Mouse (Mus musculus) forebrain, embryonic 11.5 days (tissue): ENCODE measurements around the gene Tmem259. TPM values are rescaled to one million over a fixed set of nuclear protein-coding genes. Genes with fewer than 3 reads are reported as not detected.
A peak's percentile ranks its signal among the peaks of the same experiment; 100 is the strongest.
"Not testable (repeated sequence)": the region's sequence is repeated elsewhere in the genome, so short reads cannot be mapped to it uniquely, and the experiment has no call there.

Source experiments
- ATAC-seq: fragments of 200-750 bp; cut with Nextera tagmentation; replicated peaks from 2 replicates; pipeline ENCODE4 v1.8.0; 2017; ENCODE audit warnings: moderate TSS enrichment; ENCODE audit not compliant: low FRiP score
- DNase-seq: peaks from one replicate; pipeline ENCODE4 v3.0.0-alpha.2; 2017; ENCODE audit warnings: low spot score
- H3K27ac ChIP-seq: fragments of 300-500 bp; sonication (generic); 2 replicates; pipeline ENCODE4 v1.5.1; 2014; ENCODE audit warnings: low read depth, low read length
- H3K27me3 ChIP-seq: fragments of 300-500 bp; sonication (generic); 2 replicates; pipeline ENCODE4 v1.6.1; 2014; ENCODE audit warnings: mild to moderate bottlenecking, low read length, mixed read lengths; ENCODE audit not compliant: control insufficient read depth, insufficient read depth
- H3K36me3 ChIP-seq: fragments of 300-500 bp; sonication (generic); 2 replicates; pipeline ENCODE4 v1.6.1; 2014; ENCODE audit warnings: mild to moderate bottlenecking, low read length, moderate library complexity, mixed read lengths; ENCODE audit not compliant: control insufficient read depth, insufficient read depth
- H3K4me1 ChIP-seq: fragments of 300-500 bp; sonication (generic); replicated peaks from 2 replicates; pipeline ENCODE4 v1.6.1; 2014; ENCODE audit warnings: low read length, mixed read lengths; ENCODE audit not compliant: control insufficient read depth, insufficient read depth
- H3K4me2 ChIP-seq: fragments of 300-500 bp; sonication (generic); 2 replicates; pipeline ENCODE4 v1.6.1; 2014; ENCODE audit warnings: low read depth, mild to moderate bottlenecking, low read length, moderate library complexity, mixed read lengths; ENCODE audit not compliant: severe bottlenecking
- H3K4me3 ChIP-seq: fragments of 300-500 bp; sonication (generic); 2 replicates; pipeline ENCODE4 v1.5.1; 2014; ENCODE audit warnings: low read depth, low read length
- H3K9ac ChIP-seq: fragments of 300-500 bp; sonication (generic); 2 replicates; pipeline ENCODE4 v1.6.1; 2014; ENCODE audit warnings: low read length
- H3K9me3 ChIP-seq: fragments of 300-500 bp; sonication (generic); 2 replicates; pipeline ENCODE4 v1.6.1; 2016; ENCODE audit warnings: low read length, mixed read lengths; ENCODE audit not compliant: control insufficient read depth
- WGBS: fragments of 180-500 bp; shearing (Covaris S2); extraction: QIAGEN DNeasy Blood & Tissue Kit; methylation state at CpG from one replicate; pipeline ENCODE4 v1.1.7; 2014; 5-methylcytosine and 5-hydroxymethylcytosine counted together
- polyA plus RNA-seq: library from polyadenylated mRNA; unstranded; fragments of >200 nt; fragmentation: Nextera tagmentation; extraction: Ambion mirVana; gene quantifications from 2 replicates; pipeline ENCODE4 v1.2.1, GENCODE M21; 2014

Gene Tmem259
- polyA plus RNA-seq, 1 experiment from 2014 or later = 17.8 TPM

GRCm38 (mm10) chr10:79960671-79961294 lies 23.3 kb downstream of the Tmem259 start:
- Histone ChIP-seq H3K4me1 (peaks cover 8% of the 10 kb centered on the region), H3K9ac (peak overlapping the region; percentile 82), H3K27me3 (no peaks in the 10 kb centered on the region), H3K4me3 (peak overlapping the region; percentile 95), H3K36me3 (peaks cover 7% of the 10 kb centered on the region; the same call in 1 of the 2 replicates), H3K9me3 (no peaks in the 10 kb centered on the region), H3K4me2 (peak overlapping the region; percentile 80), H3K27ac (no peak overlapping the region)
- DNase-seq (no peak), ATAC-seq (no peak)
- WGBS = 16% methylated on average over 10 of the region's 10 CpGs

GRCm38 (mm10) chr10:79959847-79960601 lies 24.1 kb downstream of the Tmem259 start, which contains the start of gene Wdr18:
TSS of gene Wdr18 (plus strand) at chr10:79960152.
- H3K27me3 ChIP-seq = no peaks in the 10 kb centered on the region
- H3K27ac ChIP-seq = no peak within 1 kb of the TSS
- DNase-seq = peak; percentile 100
- H3K4me2 ChIP-seq = peak within 1 kb of the TSS; percentile 80
- peaks cover 4% of the 10 kb centered on the region; the same call in 1 of the 2 replicates for H3K36me3 ChIP-seq
- H3K9ac ChIP-seq = peak within 1 kb of the TSS; percentile 82
- H3K4me3 ChIP-seq = peak within 1 kb of the TSS; percentile 95
- peak; percentile 94 for ATAC-seq
- peaks cover 8% of the 10 kb centered on the region for H3K4me1 ChIP-seq
- no peaks in the 10 kb centered on the region for H3K9me3 ChIP-seq
- WGBS = under 1% methylated on average over 61 of the region's 61 CpGs

GRCm38 (mm10) chr10:79959412-79959811 lies 24.7 kb downstream of the Tmem259 start:
- not testable (repeated sequence) for H3K4me3 ChIP-seq, H3K9ac ChIP-seq, H3K27me3 ChIP-seq, H3K27ac ChIP-seq, H3K9me3 ChIP-seq, ATAC-seq, H3K4me1 ChIP-seq, DNase-seq, H3K36me3 ChIP-seq
- 0 out of 2 replicates have a peak overlapping the region, but pooled peaks have one; percentile 80 for H3K4me2 ChIP-seq
- 36% methylated on average over 10 of the region's 10 CpGs for WGBS

- Histone ChIP-seq H3K4me1 (peaks cover 8% of the 10 kb centered on the region), H3K36me3 (peaks cover 3% of the 10 kb centered on the region; the same call in 1 of the 2 replicates), H3K4me3 (no peak overlapping the region), H3K9me3 (no peaks in the 10 kb centered on the region), H3K4me2 (no peak overlapping the region), H3K27ac (no peak overlapping the region), H3K27me3 (no peaks in the 10 kb centered on the region), H3K9ac (no peak overlapping the region)
- peak; percentile 85 for DNase-seq
- WGBS = 15% methylated on average over 21 of the region's 21 CpGs
- no peak for ATAC-seq
Observed at GRCm38 (mm10) chr10:79958140-79958816, 25.9 kb downstream of the Tmem259 start.

GRCm38 (mm10) chr10:79956643-79957154 lies 27.4 kb downstream of the Tmem259 start:
- H3K4me3 ChIP-seq = no peak overlapping the region
- no peak overlapping the region for H3K9ac ChIP-seq
- ATAC-seq (no peak), DNase-seq (no peak)
- H3K27me3 ChIP-seq = no peaks in the 10 kb centered on the region
- H3K4me1 ChIP-seq = peaks cover 8% of the 10 kb centered on the region
- H3K9me3 ChIP-seq = no peaks in the 10 kb centered on the region
- H3K36me3 ChIP-seq = no peaks in the 10 kb centered on the region
- no peak overlapping the region for H3K27ac ChIP-seq
- no peak overlapping the region for H3K4me2 ChIP-seq
- 16% methylated on average over 4 of the region's 4 CpGs for WGBS

- no peak overlapping the region for H3K4me2 ChIP-seq
- WGBS = 76% methylated on average over 9 of the region's 9 CpGs
- H3K9ac ChIP-seq = no peak overlapping the region
- H3K4me3 ChIP-seq = no peak overlapping the region
- DNase-seq (no peak), ATAC-seq (no peak)
- H3K36me3 ChIP-seq = no peaks in the 10 kb centered on the region; the same call in 1 of the 2 replicates
- H3K4me1 ChIP-seq = peaks cover 3% of the 10 kb centered on the region
- no peaks in the 10 kb centered on the region for H3K27me3 ChIP-seq
- no peaks in the 10 kb centered on the region for H3K9me3 ChIP-seq
- no peak overlapping the region for H3K27ac ChIP-seq
Observed at GRCm38 (mm10) chr10:79955691-79956090, 28.4 kb downstream of the Tmem259 start.

GRCm38 (mm10) chr10:79953946-79954345 lies 30.2 kb downstream of the Tmem259 start:
- H3K4me3 ChIP-seq = no peak overlapping the region
- no peaks in the 10 kb centered on the region for H3K27me3 ChIP-seq
- ATAC-seq = no peak
- H3K4me2 ChIP-seq = no peak overlapping the region
- H3K36me3 ChIP-seq = no peaks in the 10 kb centered on the region; the same call in 1 of the 2 replicates
- 86% methylated on average over 6 of the region's 6 CpGs for WGBS
- H3K9ac ChIP-seq = no peak overlapping the region
- no peaks in the 10 kb centered on the region for H3K9me3 ChIP-seq
- no peaks in the 10 kb centered on the region for H3K4me1 ChIP-seq
- no peak overlapping the region for H3K27ac ChIP-seq
- no peak for DNase-seq

- Histone ChIP-seq H3K4me2 (no peak overlapping the region), H3K36me3 (no peaks in the 10 kb centered on the region; the same call in 1 of the 2 replicates), H3K27me3 (no peaks in the 10 kb centered on the region), H3K4me3 (no peak overlapping the region), H3K9me3 (no peaks in the 10 kb centered on the region), H3K4me1 (peaks cover 14% of the 10 kb centered on the region), H3K27ac (0 out of 2 replicates have a peak overlapping the region, but pooled peaks have one; percentile 6), H3K9ac (no peak overlapping the region)
- ATAC-seq = no peak
- 89% methylated on average over 18 of the region's 18 CpGs for WGBS
- no peak for DNase-seq
Observed at GRCm38 (mm10) chr10:79950661-79951060, 33.5 kb downstream of the Tmem259 start.
